Mouse (Mus musculus) erythroblast, embryonic 14.5 days (primary cell): ENCODE results near the gene Fasn.
"Not testable (repeated sequence)": the region's sequence is repeated elsewhere in the genome, so short reads cannot be mapped to it uniquely, and the experiment has no call there.

Experiments used
- GATA1 ChIP-seq: IDR thresholded peaks from 2 replicates; pipeline ENCODE4 v1.6.1; 2012; ENCODE audit warnings: low read length, inconsistent platforms, mixed read lengths
- TAL1 ChIP-seq: IDR thresholded peaks from 3 replicates; pipeline ENCODE4 v1.6.1; 2012; ENCODE audit warnings: low read length, inconsistent platforms, mixed read lengths

DNA sequence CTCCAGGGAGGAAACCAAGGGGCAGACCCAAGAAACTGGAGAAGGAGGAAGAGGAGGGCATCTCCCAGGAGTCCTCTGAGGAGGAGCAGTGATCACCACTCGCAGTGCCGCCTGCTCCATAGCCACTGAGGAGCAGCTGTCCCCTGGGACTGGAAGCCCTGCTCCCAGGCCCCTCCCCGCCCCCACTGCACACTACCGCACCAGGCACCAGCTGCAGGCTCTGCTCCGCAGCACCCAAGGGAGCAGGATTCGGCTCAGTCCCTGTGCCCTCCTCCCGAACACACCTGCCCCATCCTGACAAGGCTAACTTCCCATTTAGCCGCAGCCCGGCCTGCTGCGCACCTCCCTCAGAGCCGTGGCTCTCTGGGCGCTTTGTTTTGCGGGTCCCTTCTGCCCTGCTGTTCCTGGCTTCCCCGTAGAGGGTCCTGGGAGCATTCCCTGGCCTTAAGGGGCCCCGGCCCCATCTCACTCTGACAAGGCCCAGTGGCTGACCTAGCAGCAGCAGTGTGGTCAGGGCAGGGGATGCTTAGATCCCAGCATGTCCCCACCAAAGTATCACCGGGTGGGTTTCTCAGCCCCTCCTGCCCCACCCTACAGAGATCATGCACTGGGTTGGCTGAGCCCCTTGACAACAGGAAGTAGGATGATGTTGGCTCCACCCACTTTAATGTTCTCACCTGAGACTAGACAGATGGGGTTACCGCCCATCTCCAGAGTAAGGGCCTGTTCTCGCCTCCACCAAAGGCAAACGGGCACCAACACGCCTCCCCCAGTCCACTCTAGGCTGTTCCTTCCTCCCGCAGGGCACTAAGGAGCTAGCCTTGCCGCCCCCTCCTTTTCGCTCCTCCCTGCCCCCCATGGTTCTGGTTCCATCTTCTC lies 61.0 kb downstream of the Fasn start:
- not testable (repeated sequence) for TF ChIP-seq GATA1, TAL1
